Mouse (Mus musculus): ENCODE results near the gene Adamts16. TPM values are rescaled to one million over a fixed set of nuclear protein-coding genes. Genes with fewer than 3 reads are reported as not detected.
"Not testable (repeated sequence)": the region's sequence is repeated elsewhere in the genome, so short reads cannot be mapped to it uniquely, and the experiment has no call there.

Gene Adamts16
- total and polyA plus RNA-seq, 2 experiments from 2014 or later: 1.0 to 3.8 TPM

- no peak for TF ChIP-seq CTCF (IDR thresholded peaks at IDR 0.05; ENCODE audit: low read depth)
- no peak for ATAC-seq
- no peak for DNase-seq
- Histone ChIP-seq H3K4me1 (ENCODE audit: insufficient read depth) (no peaks in the 10 kb centered on the region), H3K27ac (ENCODE audit: low read depth, low read length) (no peak overlapping the region), H3K27me3 (ENCODE audit: insufficient read depth, low read length) (no peaks in the 10 kb centered on the region), H3K4me3 (ENCODE audit: low read depth, low read length) (no peak overlapping the region), H3K9ac (no peak overlapping the region), H3K9me3 (ENCODE audit: low read length) (no peaks in the 10 kb centered on the region), H3K36me3 (ENCODE audit: insufficient read depth) (no peaks in the 10 kb centered on the region), H3K4me2 (ENCODE audit: low read depth) (no peak overlapping the region)
- WGBS: 85% methylated on average over 10 of the region's 10 CpGs
These were observed 35.3 kb upstream of the Adamts16 start for GRCm38 (mm10) chr13:70876648-70877549.

- DNase-seq (no peak), ATAC-seq (no peak)
- Histone ChIP-seq H3K36me3 (ENCODE audit: insufficient read depth) (no peaks in the 10 kb centered on the region), H3K27ac (ENCODE audit: low read depth, low read length) (no peak overlapping the region), H3K4me3 (ENCODE audit: low read depth, low read length) (no peak overlapping the region), H3K4me1 (ENCODE audit: insufficient read depth) (no peaks in the 10 kb centered on the region), H3K4me2 (ENCODE audit: low read depth) (no peak overlapping the region), H3K9ac (no peak overlapping the region), H3K9me3 (ENCODE audit: low read length) (no peaks in the 10 kb centered on the region), H3K27me3 (ENCODE audit: insufficient read depth, low read length) (no peaks in the 10 kb centered on the region)
- WGBS: 88% methylated on average over 4 of the region's 4 CpGs
- TF ChIP-seq CTCF (IDR thresholded peaks at IDR 0.05; ENCODE audit: low read depth): no peak
These were observed 33.9 kb upstream of the Adamts16 start for GRCm38 (mm10) chr13:70875411-70875949.

- no peak for DNase-seq
- Histone ChIP-seq H3K4me3 (ENCODE audit: low read depth, low read length) (no peak overlapping the region), H3K27ac (ENCODE audit: low read depth, low read length) (no peak overlapping the region), H3K36me3 (ENCODE audit: insufficient read depth) (no peaks in the 10 kb centered on the region), H3K27me3 (ENCODE audit: insufficient read depth, low read length) (no peaks in the 10 kb centered on the region), H3K4me1 (ENCODE audit: insufficient read depth) (no peaks in the 10 kb centered on the region), H3K9me3 (ENCODE audit: low read length) (no peaks in the 10 kb centered on the region), H3K4me2 (ENCODE audit: low read depth) (no peak overlapping the region), H3K9ac (no peak overlapping the region)
- no peak for TF ChIP-seq CTCF (IDR thresholded peaks at IDR 0.05; ENCODE audit: low read depth)
- no peak for ATAC-seq
These were observed 33.1 kb upstream of the Adamts16 start for GRCm38 (mm10) chr13:70874741-70875140.

GRCm38 (mm10) chr13:70873851-70874250, 32.2 kb upstream of the Adamts16 start:
- not testable (repeated sequence) for H3K4me2 ChIP-seq (ENCODE audit: low read depth); DNase-seq; ATAC-seq; H3K27me3 ChIP-seq (ENCODE audit: insufficient read depth, low read length); H3K4me3 ChIP-seq (ENCODE audit: low read depth, low read length); H3K4me1 ChIP-seq (ENCODE audit: insufficient read depth); H3K9me3 ChIP-seq (ENCODE audit: low read length); H3K9ac ChIP-seq; H3K27ac ChIP-seq (ENCODE audit: low read depth, low read length); H3K36me3 ChIP-seq (ENCODE audit: insufficient read depth)
- 84% methylated on average over 13 of the region's 13 CpGs for WGBS

- H3K4me1 ChIP-seq (ENCODE audit: insufficient read depth): no peaks in the 10 kb centered on the region
- H3K27ac ChIP-seq (ENCODE audit: low read depth, low read length): no peak overlapping the region
- ATAC-seq (no peak), DNase-seq (peak; percentile 25)
- H3K4me2 ChIP-seq (ENCODE audit: low read depth): no peak overlapping the region
- H3K27me3 ChIP-seq (ENCODE audit: insufficient read depth, low read length): no peaks in the 10 kb centered on the region
- no peak overlapping the region for H3K9ac ChIP-seq
- H3K36me3 ChIP-seq (ENCODE audit: insufficient read depth): no peaks in the 10 kb centered on the region
- no peaks in the 10 kb centered on the region for H3K9me3 ChIP-seq (ENCODE audit: low read length)
- 14% methylated on average over 3 of the region's 3 CpGs for WGBS
- no peak overlapping the region for H3K4me3 ChIP-seq (ENCODE audit: low read depth, low read length)
- no peak for TF ChIP-seq CTCF (IDR thresholded peaks at IDR 0.05; ENCODE audit: low read depth)
These were observed 29.4 kb upstream of the Adamts16 start for GRCm38 (mm10) chr13:70871049-70871448.

GRCm38 (mm10) chr13:70866971-70867625, 25.5 kb upstream of the Adamts16 start:
- H3K9ac ChIP-seq: no peak overlapping the region
- no peaks in the 10 kb centered on the region for H3K36me3 ChIP-seq (ENCODE audit: insufficient read depth)
- no peaks in the 10 kb centered on the region for H3K4me1 ChIP-seq (ENCODE audit: insufficient read depth)
- H3K27me3 ChIP-seq (ENCODE audit: insufficient read depth, low read length): no peaks in the 10 kb centered on the region
- H3K27ac ChIP-seq (ENCODE audit: low read depth, low read length): no peak overlapping the region
- no peaks in the 10 kb centered on the region for H3K9me3 ChIP-seq (ENCODE audit: low read length)
- ATAC-seq (no peak), DNase-seq (no peak)
- TF ChIP-seq CTCF (IDR thresholded peaks at IDR 0.05; ENCODE audit: low read depth): no peak
- no peak overlapping the region for H3K4me3 ChIP-seq (ENCODE audit: low read depth, low read length)
- H3K4me2 ChIP-seq (ENCODE audit: low read depth): no peak overlapping the region
- 95% methylated on average over 11 of the region's 11 CpGs for WGBS

GRCm38 (mm10) chr13:70865867-70866266, 24.3 kb upstream of the Adamts16 start:
- DNase-seq (peak; percentile 13), ATAC-seq (no peak)
- no peaks in the 10 kb centered on the region for H3K9me3 ChIP-seq (ENCODE audit: low read length)
- TF ChIP-seq CTCF (IDR thresholded peaks at IDR 0.05; ENCODE audit: low read depth): no peak
- no peaks in the 10 kb centered on the region for H3K4me1 ChIP-seq (ENCODE audit: insufficient read depth)
- H3K9ac ChIP-seq: no peak overlapping the region
- WGBS: 55% methylated on average over 5 of the region's 5 CpGs
- H3K4me2 ChIP-seq (ENCODE audit: low read depth): no peak overlapping the region
- H3K27me3 ChIP-seq (ENCODE audit: insufficient read depth, low read length): no peaks in the 10 kb centered on the region
- no peak overlapping the region for H3K27ac ChIP-seq (ENCODE audit: low read depth, low read length)
- no peaks in the 10 kb centered on the region for H3K36me3 ChIP-seq (ENCODE audit: insufficient read depth)
- H3K4me3 ChIP-seq (ENCODE audit: low read depth, low read length): no peak overlapping the region

Measured in forebrain, postnatal 0 days (tissue).